Mouse (Mus musculus) lung, postnatal 0 days (tissue): ENCODE measurements at regions not wholly inside any gene's neighbourhood (a gene's known extent, or its start where the extent isn't known, plus 50 kb on each side); places are given as distances from the start of the nearest gene placed in this dataset.

Experiments
- ATAC-seq: fragments of 200-750 bp; cut with Nextera tagmentation; 2 replicates; pipeline ENCODE4 v1.8.0; 2017; ENCODE audit warnings: moderate library complexity
- DNase-seq: peaks from one replicate; pipeline ENCODE4 v3.0.0-alpha.2; 2016; ENCODE audit warnings: low spot score
- H3K27ac ChIP-seq: fragments of 300-500 bp; sonication (generic); 2 replicates; pipeline ENCODE4 v1.5.1; 2014; ENCODE audit warnings: antibody characterized with exemption, mild to moderate bottlenecking, low read length, mixed read lengths
- H3K27me3 ChIP-seq: fragments of 300-500 bp; sonication (generic); replicated peaks from 2 replicates; pipeline ENCODE4 v1.6.1; 2014; ENCODE audit warnings: low read length, mixed read lengths; ENCODE audit not compliant: insufficient read depth
- H3K36me3 ChIP-seq: fragments of 300-500 bp; sonication (generic); 2 replicates; pipeline ENCODE4 v1.6.1; 2014; ENCODE audit warnings: low read length, mixed read lengths; ENCODE audit not compliant: insufficient read depth
- H3K4me1 ChIP-seq: fragments of 300-500 bp; sonication (generic); 2 replicates; pipeline ENCODE4 v1.6.1; 2014; ENCODE audit warnings: antibody characterized with exemption, low read depth, low read length, mixed read lengths; ENCODE audit not compliant: insufficient read depth
- H3K4me2 ChIP-seq: fragments of 300-500 bp; sonication (generic); replicated peaks from 2 replicates; pipeline ENCODE4 v1.6.1; 2014; ENCODE audit warnings: low read depth, mild to moderate bottlenecking, low read length, moderate library complexity, mixed read lengths
- H3K4me3 ChIP-seq: fragments of 300-500 bp; sonication (generic); 2 replicates; pipeline ENCODE4 v1.5.1; 2014; ENCODE audit warnings: low read depth, low read length
- H3K9ac ChIP-seq: fragments of 300-500 bp; sonication (generic); replicated peaks from 2 replicates; pipeline ENCODE4 v1.6.1; 2014; ENCODE audit warnings: low read depth, mild to moderate bottlenecking
- H3K9me3 ChIP-seq: fragments of 300-500 bp; sonication (generic); 2 replicates; pipeline ENCODE4 v1.6.1; 2016; ENCODE audit warnings: low read length, mixed read lengths
- CTCF ChIP-seq: IDR thresholded peaks from 2 replicates; pipeline ENCODE4 v1.5.1; 2016; ENCODE audit warnings: antibody characterized with exemption, mild to moderate bottlenecking
- EP300 ChIP-seq: IDR thresholded peaks from 2 replicates; pipeline ENCODE4 v1.6.1; 2016; ENCODE audit warnings: antibody characterized with exemption, mild to moderate bottlenecking, control low read depth
- WGBS: fragments of 180-500 bp; shearing (Covaris S2); extraction: QIAGEN DNeasy Blood & Tissue Kit; methylation state at CpG from one replicate; pipeline ENCODE4 v1.1.7; 2014; 5-methylcytosine and 5-hydroxymethylcytosine counted together

DNA sequence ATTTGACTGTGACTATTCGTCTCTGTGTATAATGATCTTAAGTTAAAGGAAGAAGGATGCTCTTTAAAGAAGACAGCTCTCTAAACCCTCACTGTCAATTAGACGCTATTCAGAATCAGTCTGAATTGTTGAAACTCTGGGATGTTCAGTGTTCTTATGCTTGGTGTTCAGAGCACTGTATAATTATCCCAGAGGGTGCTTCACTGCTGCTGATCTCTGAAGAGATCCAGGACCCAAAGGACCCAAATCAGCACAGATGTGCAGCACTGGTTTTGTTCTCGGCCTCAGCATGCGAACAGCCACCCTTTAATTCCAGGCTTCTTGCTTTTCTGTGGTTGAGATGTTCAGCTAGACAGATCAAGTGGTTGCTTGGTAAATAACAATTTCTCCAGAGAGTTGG, 567.9 kb upstream of the Nrsn1 start:
- TF ChIP-seq CTCF (no peak), EP300 (no peak)
- ATAC-seq (no peak), DNase-seq (no peak)
- Histone ChIP-seq H3K9me3 (no peaks in the 10 kb centered on the region), H3K4me2 (no peak overlapping the region), H3K9ac (no peak overlapping the region), H3K27me3 (no peaks in the 10 kb centered on the region), H3K4me1 (no peaks in the 10 kb centered on the region), H3K27ac (no peak overlapping the region), H3K36me3 (no peaks in the 10 kb centered on the region), H3K4me3 (no peak overlapping the region)
- WGBS, result 80% methylated on average over 4 of the region's 4 CpGs

- no peak overlapping the region for H3K27ac ChIP-seq
- no peak overlapping the region for H3K4me2 ChIP-seq
- no peak overlapping the region for H3K9ac ChIP-seq
- no peaks in the 10 kb centered on the region for H3K4me1 ChIP-seq
- H3K27me3 ChIP-seq, result no peaks in the 10 kb centered on the region
- H3K9me3 ChIP-seq, result no peaks in the 10 kb centered on the region
- 39% methylated on average over 8 of the region's 8 CpGs for whole genome bisulfite sequencing
- ATAC-seq, result no peak
- no peak for TF ChIP-seq CTCF
- TF ChIP-seq EP300, result no peak
- peak; percentile 5 for DNase-seq
- no peak overlapping the region for H3K4me3 ChIP-seq
- H3K36me3 ChIP-seq, result no peaks in the 10 kb centered on the region
Observed at GRCm38 (mm10) chr13:25829146-25829924, 559.0 kb upstream of the Nrsn1 start.

GRCm38 (mm10) chr13:25808564-25809253, 538.4 kb upstream of the Nrsn1 start:
- ATAC-seq, result no peak
- TF ChIP-seq EP300 (no peak), CTCF (no peak)
- no peaks in the 10 kb centered on the region for H3K9me3 ChIP-seq
- H3K27ac ChIP-seq, result no peak overlapping the region
- no peak overlapping the region for H3K9ac ChIP-seq
- no peaks in the 10 kb centered on the region for H3K36me3 ChIP-seq
- no peaks in the 10 kb centered on the region for H3K4me1 ChIP-seq
- no peaks in the 10 kb centered on the region for H3K27me3 ChIP-seq
- no peak overlapping the region for H3K4me2 ChIP-seq
- H3K4me3 ChIP-seq, result no peak overlapping the region
- no peak for DNase-seq
- 38% methylated on average over 2 of the region's 2 CpGs for WGBS

DNA sequence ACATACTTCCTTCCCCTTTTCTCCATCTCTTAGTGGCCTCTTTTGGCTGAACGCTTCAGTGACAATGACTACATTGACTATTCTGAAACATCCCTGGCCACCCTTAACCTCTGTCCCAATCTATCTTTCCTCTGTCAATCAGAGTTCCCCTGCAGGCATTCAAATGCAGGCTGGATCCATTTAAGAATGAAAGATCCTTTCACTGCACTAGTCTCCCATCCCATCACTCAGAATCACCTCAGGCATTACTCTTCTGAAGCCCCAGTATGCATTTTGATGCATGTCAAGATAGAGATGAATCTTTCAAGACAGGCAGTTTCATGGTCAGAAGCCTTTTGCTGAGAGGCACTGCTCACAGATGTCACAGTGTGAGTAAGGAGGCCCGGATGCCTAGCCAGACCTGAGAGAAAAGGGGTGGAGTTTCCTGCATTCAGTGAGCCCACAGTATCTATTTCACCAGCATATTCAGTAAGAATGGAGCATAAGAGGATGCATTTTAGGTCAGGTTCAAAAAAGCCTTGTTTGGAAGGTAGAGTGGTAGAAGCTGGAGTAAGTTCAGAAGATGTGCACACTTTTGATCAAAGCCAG, 523.0 kb upstream of the Nrsn1 start:
- Histone ChIP-seq H3K4me3 (no peak overlapping the region), H3K4me1 (no peaks in the 10 kb centered on the region), H3K9ac (no peak overlapping the region), H3K27me3 (no peaks in the 10 kb centered on the region), H3K36me3 (no peaks in the 10 kb centered on the region), H3K4me2 (no peak overlapping the region), H3K9me3 (no peaks in the 10 kb centered on the region), H3K27ac (no peak overlapping the region)
- no peak for ATAC-seq
- DNase-seq, result no peak
- no peak for TF ChIP-seq CTCF
- no peak for TF ChIP-seq EP300
- WGBS, result 41% methylated on average over 2 of the region's 2 CpGs

DNA sequence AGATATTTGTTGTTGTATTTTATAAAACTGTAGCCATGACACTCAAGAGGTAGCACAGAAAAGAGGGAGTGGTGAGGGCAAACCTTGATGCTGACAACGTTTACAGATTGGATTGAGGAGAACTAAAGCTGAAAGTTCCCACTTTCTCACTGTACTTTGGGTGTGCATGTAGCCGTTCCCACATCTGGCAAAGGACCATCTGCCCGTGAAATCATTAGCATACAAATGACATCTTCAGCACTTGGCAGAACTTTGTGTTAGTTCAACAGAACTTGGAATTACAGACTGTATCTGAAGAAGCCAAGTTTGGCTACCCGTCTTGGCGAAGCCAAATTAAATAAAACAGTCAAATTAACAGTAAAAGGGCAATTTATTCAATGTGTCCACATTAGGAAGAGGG, 510.9 kb upstream of the Nrsn1 start:
- no peak overlapping the region for H3K4me3 ChIP-seq
- no peak overlapping the region for H3K27ac ChIP-seq
- no peaks in the 10 kb centered on the region for H3K27me3 ChIP-seq
- H3K9me3 ChIP-seq, result no peaks in the 10 kb centered on the region
- no peaks in the 10 kb centered on the region for H3K36me3 ChIP-seq
- ATAC-seq (no peak), DNase-seq (no peak)
- H3K4me2 ChIP-seq, result no peak overlapping the region
- no peaks in the 10 kb centered on the region for H3K4me1 ChIP-seq
- WGBS, result 75% methylated on average over 5 of the region's 5 CpGs
- TF ChIP-seq EP300 (no peak), CTCF (no peak)
- no peak overlapping the region for H3K9ac ChIP-seq

- no peak overlapping the region for H3K4me2 ChIP-seq
- no peaks in the 10 kb centered on the region for H3K27me3 ChIP-seq
- TF ChIP-seq CTCF (no peak), EP300 (no peak)
- no peak overlapping the region for H3K27ac ChIP-seq
- no peak overlapping the region for H3K4me3 ChIP-seq
- no peak overlapping the region for H3K9ac ChIP-seq
- no peaks in the 10 kb centered on the region for H3K4me1 ChIP-seq
- H3K36me3 ChIP-seq, result no peaks in the 10 kb centered on the region
- 74% methylated on average over 3 of the region's 3 CpGs for WGBS
- no peaks in the 10 kb centered on the region for H3K9me3 ChIP-seq
- no peak for DNase-seq
- ATAC-seq, result no peak
Observed at GRCm38 (mm10) chr13:25777706-25778105, 507.4 kb upstream of the Nrsn1 start.
